Mouse (Mus musculus): ENCODE data around the gene Cbx7. TPM values are rescaled to one million over a fixed set of nuclear protein-coding genes. Genes with fewer than 3 reads are reported as not detected.
"Not testable (repeated sequence)": the region's sequence is repeated elsewhere in the genome, so short reads cannot be mapped to it uniquely, and the experiment has no call there.

The Cbx7 gene
- polyA plus RNA-seq, 1 experiment from 2014 or later = 4.7 TPM

- no peak overlapping the region for H3K4me2 ChIP-seq
- H3K27ac ChIP-seq (replicated peaks) = no peak overlapping the region
- H3K4me1 ChIP-seq (replicated peaks) = peaks cover 4% of the 10 kb centered on the region; the same call in 1 of the 2 replicates
- H3K4me3 ChIP-seq = no peak overlapping the region
- no peaks in the 10 kb centered on the region for H3K36me3 ChIP-seq
- H3K9ac ChIP-seq = no peak overlapping the region
- no peaks in the 10 kb centered on the region for H3K27me3 ChIP-seq
- no peaks in the 10 kb centered on the region for H3K9me3 ChIP-seq
- no peak for ATAC-seq (ENCODE audit: low FRiP score, low read depth)
- WGBS = 66% methylated on average over 6 of the region's 6 CpGs
Observed at GRCm38 (mm10) chr15:79942541-79942940, 28.4 kb downstream of the Cbx7 start.

- H3K4me1 ChIP-seq (replicated peaks) = no peaks in the 10 kb centered on the region
- no peak; the same call in 1 of the 2 replicates for ATAC-seq (ENCODE audit: low FRiP score, low read depth)
- no peak overlapping the region for H3K27ac ChIP-seq (replicated peaks)
- no peak overlapping the region for H3K4me2 ChIP-seq
- no peaks in the 10 kb centered on the region for H3K36me3 ChIP-seq
- H3K9me3 ChIP-seq = no peaks in the 10 kb centered on the region
- no peak overlapping the region for H3K4me3 ChIP-seq
- H3K9ac ChIP-seq = no peak overlapping the region
- H3K27me3 ChIP-seq = no peaks in the 10 kb centered on the region
- 24% methylated on average over 8 of the region's 8 CpGs for WGBS
Observed at GRCm38 (mm10) chr15:79940932-79941331, 30.0 kb downstream of the Cbx7 start.

- ATAC-seq (ENCODE audit: low FRiP score, low read depth) = no peak
- no peaks in the 10 kb centered on the region for H3K9me3 ChIP-seq
- H3K4me1 ChIP-seq (replicated peaks) = peaks cover under 1% of the 10 kb centered on the region; the same call in 1 of the 2 replicates
- H3K27me3 ChIP-seq = no peaks in the 10 kb centered on the region; the same call in 1 of the 2 replicates
- H3K4me2 ChIP-seq = no peak overlapping the region
- no peak overlapping the region for H3K4me3 ChIP-seq
- H3K36me3 ChIP-seq = no peaks in the 10 kb centered on the region
- no peak overlapping the region for H3K27ac ChIP-seq (replicated peaks)
- H3K9ac ChIP-seq = no peak overlapping the region
- WGBS = 89% methylated on average over 16 of the region's 16 CpGs
Observed at GRCm38 (mm10) chr15:79939913-79940312, 31.0 kb downstream of the Cbx7 start.

- H3K36me3 ChIP-seq; ATAC-seq (ENCODE audit: low FRiP score, low read depth); H3K27ac ChIP-seq (replicated peaks); H3K4me3 ChIP-seq; H3K4me2 ChIP-seq; H3K9ac ChIP-seq; H3K27me3 ChIP-seq; H3K9me3 ChIP-seq; H3K4me1 ChIP-seq (replicated peaks): not testable (repeated sequence)
- 87% methylated on average over 6 of the region's 7 CpGs for WGBS
Observed at GRCm38 (mm10) chr15:79939501-79939900, 31.4 kb downstream of the Cbx7 start.

- Histone ChIP-seq H3K27me3 (peaks cover 4% of the 10 kb centered on the region), H3K4me3 (no peak overlapping the region), H3K27ac (replicated peaks) (no peak overlapping the region), H3K4me1 (replicated peaks) (peaks cover 10% of the 10 kb centered on the region), H3K9ac (no peak overlapping the region), H3K4me2 (no peak overlapping the region), H3K9me3 (no peaks in the 10 kb centered on the region), H3K36me3 (no peaks in the 10 kb centered on the region)
- no peak for ATAC-seq (ENCODE audit: low FRiP score, low read depth)
- WGBS = 90% methylated on average over 12 of the region's 12 CpGs
Observed at GRCm38 (mm10) chr15:79939020-79939419, 31.9 kb downstream of the Cbx7 start.

- Histone ChIP-seq H3K4me2 (no peak overlapping the region), H3K9ac (no peak overlapping the region), H3K4me3 (no peak overlapping the region), H3K36me3 (no peaks in the 10 kb centered on the region), H3K27ac (replicated peaks) (no peak overlapping the region), H3K9me3 (no peaks in the 10 kb centered on the region), H3K27me3 (peaks cover 8% of the 10 kb centered on the region), H3K4me1 (replicated peaks) (peaks cover 26% of the 10 kb centered on the region)
- no peak for ATAC-seq (ENCODE audit: low FRiP score, low read depth)
- WGBS = 73% methylated on average over 7 of the region's 7 CpGs
Observed at GRCm38 (mm10) chr15:79936374-79936751, 34.6 kb downstream of the Cbx7 start.

- H3K9me3 ChIP-seq = no peaks in the 10 kb centered on the region
- ATAC-seq (ENCODE audit: low FRiP score, low read depth) = no peak
- H3K4me1 ChIP-seq (replicated peaks) = peaks cover 27% of the 10 kb centered on the region
- no peak overlapping the region for H3K9ac ChIP-seq
- H3K27ac ChIP-seq (replicated peaks) = no peak overlapping the region
- WGBS = 27% methylated on average over 9 of the region's 9 CpGs
- no peak overlapping the region for H3K4me3 ChIP-seq
- no peak overlapping the region for H3K4me2 ChIP-seq
- no peaks in the 10 kb centered on the region for H3K36me3 ChIP-seq
- H3K27me3 ChIP-seq = peaks cover 8% of the 10 kb centered on the region
Observed at GRCm38 (mm10) chr15:79935654-79936373, 35.1 kb downstream of the Cbx7 start.

- ATAC-seq (ENCODE audit: low FRiP score, low read depth) = no peak
- H3K9me3 ChIP-seq = no peaks in the 10 kb centered on the region
- H3K36me3 ChIP-seq = no peaks in the 10 kb centered on the region
- 3% methylated on average over 10 of the region's 10 CpGs for WGBS
- H3K9ac ChIP-seq = no peak overlapping the region
- H3K4me2 ChIP-seq = peak overlapping the region; percentile 42
- H3K27me3 ChIP-seq = peaks cover 8% of the 10 kb centered on the region
- no peak overlapping the region for H3K4me3 ChIP-seq
- H3K4me1 ChIP-seq (replicated peaks) = peaks cover 27% of the 10 kb centered on the region
- no peak overlapping the region for H3K27ac ChIP-seq (replicated peaks)
Observed at GRCm38 (mm10) chr15:79934776-79935175, 36.1 kb downstream of the Cbx7 start.

GRCm38 (mm10) chr15:79933670-79934514 lies 37.0 kb downstream of the Cbx7 start:
- under 1% methylated on average over 22 of the region's 22 CpGs for WGBS
- Histone ChIP-seq H3K27ac (replicated peaks) (no peak overlapping the region), H3K9ac (no peak overlapping the region), H3K4me2 (peak overlapping the region; percentile 42), H3K4me3 (peak overlapping the region; percentile 70), H3K27me3 (peaks cover 8% of the 10 kb centered on the region), H3K9me3 (no peaks in the 10 kb centered on the region), H3K4me1 (replicated peaks) (peaks cover 27% of the 10 kb centered on the region), H3K36me3 (no peaks in the 10 kb centered on the region)
- ATAC-seq (ENCODE audit: low FRiP score, low read depth) = no peak

- no peaks in the 10 kb centered on the region for H3K9me3 ChIP-seq
- ATAC-seq (ENCODE audit: low FRiP score, low read depth) = no peak
- 8% methylated on average over 22 of the region's 22 CpGs for WGBS
- no peak overlapping the region for H3K9ac ChIP-seq
- H3K4me3 ChIP-seq = peak overlapping the region; percentile 70
- no peak overlapping the region for H3K27ac ChIP-seq (replicated peaks)
- H3K4me2 ChIP-seq = peak overlapping the region; percentile 86
- H3K27me3 ChIP-seq = peaks cover 8% of the 10 kb centered on the region
- peaks cover 30% of the 10 kb centered on the region for H3K4me1 ChIP-seq (replicated peaks)
- no peaks in the 10 kb centered on the region for H3K36me3 ChIP-seq
Observed at GRCm38 (mm10) chr15:79933052-79933669, 37.8 kb downstream of the Cbx7 start.

- WGBS = under 1% methylated on average over 53 of the region's 62 CpGs
- H3K27ac ChIP-seq (replicated peaks) = no peak overlapping the region
Observed at GRCm38 (mm10) chr15:79932323-79932987, 38.5 kb downstream of the Cbx7 start.

More at GRCm38 (mm10) chr15:79932323-79932987, 38.5 kb downstream of the Cbx7 start:
- Histone ChIP-seq H3K4me3 (peak overlapping the region; percentile 70), H3K9me3 (no peaks in the 10 kb centered on the region), H3K36me3 (no peaks in the 10 kb centered on the region), H3K4me2 (peak overlapping the region; percentile 86), H3K4me1 (replicated peaks) (peaks cover 37% of the 10 kb centered on the region), H3K27me3 (peaks cover 8% of the 10 kb centered on the region), H3K9ac (peak overlapping the region; percentile 64)
- peak; percentile 45 for ATAC-seq (ENCODE audit: low FRiP score, low read depth)

Data from hindbrain, embryonic 15.5 days (tissue).